Mouse (Mus musculus) megakaryocyte, embryonic 14.5 days (primary cell): ENCODE results near the gene Vmn2r3.

Source experiments
- FLI1 ChIP-seq: IDR thresholded peaks from 2 replicates; pipeline ENCODE4 v1.6.1; 2012; ENCODE audit warnings: low read length, inconsistent platforms, mixed read lengths
- GATA1 ChIP-seq: IDR thresholded peaks from 3 replicates; pipeline ENCODE4 v1.6.1; 2012; ENCODE audit warnings: mixed read lengths, low read length, inconsistent platforms, borderline replicate concordance

- TF ChIP-seq GATA1: no peak
- no peak for TF ChIP-seq FLI1
These were observed 29.9 kb downstream of the Vmn2r3 start for GRCm38 (mm10) chr3:64259582-64259981.
